Mouse (Mus musculus) forebrain, embryonic 13.5 days (tissue): ENCODE results near the gene BC024063. TPM values are rescaled to one million over a fixed set of nuclear protein-coding genes. Genes with fewer than 3 reads are reported as not detected.

Experiments
- polyA plus RNA-seq: library from polyadenylated mRNA; unstranded; fragments of >200 nt; fragmentation: Nextera tagmentation; extraction: Ambion mirVana; gene quantifications from 2 replicates; pipeline ENCODE4 v1.2.1, GENCODE M21; 2015

Gene BC024063
- polyA plus RNA-seq, 1 experiment from 2014 or later: 5.3 TPM

Other genes starting within 250 kb of the BC024063 start
- 11.1 and 12.6 TPM in 2 replicates for gene Gm32687, start 219.4 kb upstream of the BC024063 start, polyA plus RNA-seq
- 3.9 and 5.8 TPM in 2 replicates for gene Zfp781, start 152.9 kb upstream of the BC024063 start, polyA plus RNA-seq
- gene Zfp873, start 35.2 kb upstream of the BC024063 start, polyA plus RNA-seq: 16.6 and 18.7 TPM in 2 replicates
- 8.9 and 9.2 TPM in 2 replicates for gene AU041133, start 44.7 kb downstream of the BC024063 start, polyA plus RNA-seq
- gene Zfp938, start 157.9 kb downstream of the BC024063 start, polyA plus RNA-seq: 17.7 and 21.6 TPM in 2 replicates
- not detected in 2 replicates for gene 4932415D10Rik, start 233.2 kb downstream of the BC024063 start, polyA plus RNA-seq